Mouse (Mus musculus): ENCODE measurements around the gene Plcd3.

- TF ChIP-seq CTCF (IDR thresholded peaks at IDR 0.05; ENCODE audit: extremely low read depth, insufficient read depth, insufficient read length, insufficient replicate concordance) (no peak), POLR2A (IDR thresholded peaks at IDR 0.05; ENCODE audit: low read depth, low read length) (no peak)
Observed at GRCm38 (mm10) chr11:103111881-103112551, 10.6 kb upstream of the Plcd3 start.
